Mouse (Mus musculus): Measurements from ENCODE around the gene Cux2.

GRCm38 (mm10) chr5:122092794-122093193, 42.9 kb upstream of the Cux2 start:
- TF ChIP-seq POLR2A (IDR thresholded peaks at IDR 0.05; ENCODE audit: control insufficient read depth in 1 of 2, insufficient read depth in 1 of 2, low read depth in 1 of 2, low read length in 2 of 2, poor library complexity in 1 of 2), result no peak
- no peak for TF ChIP-seq ZC3H11A (IDR thresholded peaks at IDR 0.05; ENCODE audit: low read depth, low read length)
- no peak for TF ChIP-seq EP300 (IDR thresholded peaks at IDR 0.05; ENCODE audit: low read depth in 1 of 2, low read length in 2 of 2)
- no peak for TF ChIP-seq NELFE (IDR thresholded peaks at IDR 0.05; ENCODE audit: low read depth, low read length)
- TF ChIP-seq GABPA (IDR thresholded peaks at IDR 0.05; ENCODE audit: low read depth, low read length), result no peak
- no peak for TF ChIP-seq CTCF (IDR thresholded peaks at IDR 0.05 in 2 of 3, conservative IDR thresholded peaks at IDR 0.05 in 1 of 3; ENCODE audit: control insufficient read depth in 1 of 3, insufficient read depth in 1 of 3, low read depth in 2 of 3, low read length in 3 of 3, poor library complexity in 1 of 3, severe bottlenecking in 1 of 3)
- no peak for TF ChIP-seq HCFC1 (IDR thresholded peaks at IDR 0.05; ENCODE audit: low read depth, low read length)
- no peak for TF ChIP-seq SIN3A (IDR thresholded peaks at IDR 0.05; ENCODE audit: low read length)
- TF ChIP-seq KAT2A (conservative IDR thresholded peaks at IDR 0.05; ENCODE audit: low read depth, low read length), result no peak
- TF ChIP-seq POLR2AphosphoS2 (IDR thresholded peaks at IDR 0.05; ENCODE audit: low read length), result no peak
